Mouse (Mus musculus): ENCODE measurements around the gene Atp5j. TPM values are rescaled to one million over a fixed set of nuclear protein-coding genes. Genes with fewer than 3 reads are reported as not detected.
A peak's percentile ranks its signal among the peaks of the same experiment; 100 is the strongest.

The Atp5j gene
- polyA plus RNA-seq, 1 experiment from 2014 or later, result 916 TPM

- H3K4me1 ChIP-seq (replicated peaks; ENCODE audit: control insufficient read depth, insufficient read depth, low read length), result no peaks in the 10 kb centered on the region
- no peaks in the 10 kb centered on the region for H3K9me3 ChIP-seq (ENCODE audit: control insufficient read depth, low read length)
- no peak for ATAC-seq (ENCODE audit: low read depth)
- peaks cover 12% of the 10 kb centered on the region for H3K36me3 ChIP-seq (ENCODE audit: control insufficient read depth, insufficient read depth, low read length)
- H3K27me3 ChIP-seq (ENCODE audit: control insufficient read depth, insufficient read depth, low read depth, low read length), result no peaks in the 10 kb centered on the region
- H3K9ac ChIP-seq (ENCODE audit: low read length), result no peak overlapping the region
- H3K27ac ChIP-seq (ENCODE audit: low read length), result no peak overlapping the region
- H3K4me3 ChIP-seq (ENCODE audit: low read length), result no peak overlapping the region
- H3K4me2 ChIP-seq (ENCODE audit: low read depth, low read length), result no peak overlapping the region
- 75% methylated on average over 8 of the region's 8 CpGs for WGBS
These were observed 29.2 kb upstream of the Atp5j start for GRCm38 (mm10) chr16:84864656-84865055.

GRCm38 (mm10) chr16:84853492-84853891, 18.1 kb upstream of the Atp5j start:
- Histone ChIP-seq H3K4me2 (ENCODE audit: low read depth, low read length) (no peak overlapping the region), H3K9me3 (ENCODE audit: control insufficient read depth, low read length) (no peaks in the 10 kb centered on the region), H3K9ac (ENCODE audit: low read length) (no peak overlapping the region), H3K4me1 (replicated peaks; ENCODE audit: control insufficient read depth, insufficient read depth, low read length) (no peaks in the 10 kb centered on the region), H3K4me3 (ENCODE audit: low read length) (no peak overlapping the region), H3K36me3 (ENCODE audit: control insufficient read depth, insufficient read depth, low read length) (peaks cover 45% of the 10 kb centered on the region), H3K27ac (ENCODE audit: low read length) (no peak overlapping the region), H3K27me3 (ENCODE audit: control insufficient read depth, insufficient read depth, low read depth, low read length) (no peaks in the 10 kb centered on the region)
- no peak for ATAC-seq (ENCODE audit: low read depth)
- WGBS, result 76% methylated on average over 6 of the region's 6 CpGs

GRCm38 (mm10) chr16:84838576-84838975, 3.2 kb upstream of the Atp5j start:
- Histone ChIP-seq H3K9me3 (ENCODE audit: control insufficient read depth, low read length) (no peaks in the 10 kb centered on the region), H3K27me3 (ENCODE audit: control insufficient read depth, insufficient read depth, low read depth, low read length) (no peaks in the 10 kb centered on the region), H3K27ac (ENCODE audit: low read length) (no peak overlapping the region), H3K4me2 (ENCODE audit: low read depth, low read length) (no peak overlapping the region), H3K9ac (ENCODE audit: low read length) (no peak overlapping the region), H3K4me3 (ENCODE audit: low read length) (no peak overlapping the region), H3K36me3 (ENCODE audit: control insufficient read depth, insufficient read depth, low read length) (peaks cover 9% of the 10 kb centered on the region), H3K4me1 (replicated peaks; ENCODE audit: control insufficient read depth, insufficient read depth, low read length) (peaks cover 3% of the 10 kb centered on the region; the same call in 1 of the 2 replicates)
- WGBS, result 76% methylated on average over 2 of the region's 2 CpGs
- ATAC-seq (ENCODE audit: low read depth), result no peak

GRCm38 (mm10) chr16:84835823-84836743, 658 bp upstream of the Atp5j start:
- Histone ChIP-seq H3K27ac (ENCODE audit: low read length) (peak overlapping the region; percentile 99), H3K27me3 (ENCODE audit: control insufficient read depth, insufficient read depth, low read depth, low read length) (no peaks in the 10 kb centered on the region), H3K9ac (ENCODE audit: low read length) (peak overlapping the region; percentile 100), H3K4me1 (replicated peaks; ENCODE audit: control insufficient read depth, insufficient read depth, low read length) (peaks cover 3% of the 10 kb centered on the region; the same call in 1 of the 2 replicates), H3K9me3 (ENCODE audit: control insufficient read depth, low read length) (no peaks in the 10 kb centered on the region), H3K4me3 (ENCODE audit: low read length) (peak overlapping the region; percentile 96), H3K36me3 (ENCODE audit: control insufficient read depth, insufficient read depth, low read length) (peaks cover 14% of the 10 kb centered on the region), H3K4me2 (ENCODE audit: low read depth, low read length) (peak overlapping the region; percentile 76)
- 4% methylated on average over 29 of the region's 29 CpGs for WGBS
- 0 out of 2 replicates have a peak, but pooled peaks have one; percentile 6 for ATAC-seq (ENCODE audit: low read depth)

GRCm38 (mm10) chr16:84834745-84835440, 532 bp downstream of the Atp5j start, which contains the start of gene Gabpa:
Gabpa (plus strand) TSS chr16:84834925.
- Histone ChIP-seq H3K9me3 (ENCODE audit: control insufficient read depth, low read length) (no peaks in the 10 kb centered on the region), H3K27ac (ENCODE audit: low read length) (peak within 1 kb of the TSS; percentile 99), H3K4me1 (replicated peaks; ENCODE audit: control insufficient read depth, insufficient read depth, low read length) (peaks cover 3% of the 10 kb centered on the region; the same call in 1 of the 2 replicates), H3K4me2 (ENCODE audit: low read depth, low read length) (peak within 1 kb of the TSS; percentile 76), H3K9ac (ENCODE audit: low read length) (peak within 1 kb of the TSS; percentile 100), H3K36me3 (ENCODE audit: control insufficient read depth, insufficient read depth, low read length) (peaks cover 24% of the 10 kb centered on the region), H3K27me3 (ENCODE audit: control insufficient read depth, insufficient read depth, low read depth, low read length) (no peaks in the 10 kb centered on the region), H3K4me3 (ENCODE audit: low read length) (peak within 1 kb of the TSS; percentile 96)
- peak; percentile 95 for ATAC-seq (ENCODE audit: low read depth)
- WGBS, result under 1% methylated on average over 52 of the region's 52 CpGs

GRCm38 (mm10) chr16:84834344-84834743, 1.1 kb downstream of the Atp5j start:
- WGBS, result under 1% methylated on average over 22 of the region's 22 CpGs
- Histone ChIP-seq H3K27me3 (ENCODE audit: control insufficient read depth, insufficient read depth, low read depth, low read length) (no peaks in the 10 kb centered on the region), H3K4me3 (ENCODE audit: low read length) (peak overlapping the region; percentile 96), H3K36me3 (ENCODE audit: control insufficient read depth, insufficient read depth, low read length) (peaks cover 22% of the 10 kb centered on the region), H3K4me2 (ENCODE audit: low read depth, low read length) (peak overlapping the region; percentile 76), H3K27ac (ENCODE audit: low read length) (peak overlapping the region; percentile 99), H3K9ac (ENCODE audit: low read length) (peak overlapping the region; percentile 100), H3K9me3 (ENCODE audit: control insufficient read depth, low read length) (no peaks in the 10 kb centered on the region), H3K4me1 (replicated peaks; ENCODE audit: control insufficient read depth, insufficient read depth, low read length) (peaks cover 3% of the 10 kb centered on the region; the same call in 1 of the 2 replicates)
- no peak for ATAC-seq (ENCODE audit: low read depth)

GRCm38 (mm10) chr16:84832736-84833135, 2.7 kb downstream of the Atp5j start:
- H3K4me2 ChIP-seq (ENCODE audit: low read depth, low read length), result no peak overlapping the region
- H3K27ac ChIP-seq (ENCODE audit: low read length), result no peak overlapping the region
- no peak overlapping the region for H3K4me3 ChIP-seq (ENCODE audit: low read length)
- H3K9ac ChIP-seq (ENCODE audit: low read length), result no peak overlapping the region
- H3K4me1 ChIP-seq (replicated peaks; ENCODE audit: control insufficient read depth, insufficient read depth, low read length), result peaks cover 3% of the 10 kb centered on the region; the same call in 1 of the 2 replicates
- no peak for ATAC-seq (ENCODE audit: low read depth)
- no peaks in the 10 kb centered on the region for H3K9me3 ChIP-seq (ENCODE audit: control insufficient read depth, low read length)
- peaks cover 30% of the 10 kb centered on the region for H3K36me3 ChIP-seq (ENCODE audit: control insufficient read depth, insufficient read depth, low read length)
- no peaks in the 10 kb centered on the region for H3K27me3 ChIP-seq (ENCODE audit: control insufficient read depth, insufficient read depth, low read depth, low read length)
- 93% methylated on average over 5 of the region's 5 CpGs for WGBS

- Histone ChIP-seq H3K9ac (ENCODE audit: low read length) (no peak overlapping the region), H3K4me3 (ENCODE audit: low read length) (no peak overlapping the region), H3K27ac (ENCODE audit: low read length) (no peak overlapping the region), H3K27me3 (ENCODE audit: control insufficient read depth, insufficient read depth, low read depth, low read length) (no peaks in the 10 kb centered on the region), H3K36me3 (ENCODE audit: control insufficient read depth, insufficient read depth, low read length) (peaks cover 39% of the 10 kb centered on the region), H3K9me3 (ENCODE audit: control insufficient read depth, low read length) (no peaks in the 10 kb centered on the region), H3K4me2 (ENCODE audit: low read depth, low read length) (no peak overlapping the region), H3K4me1 (replicated peaks; ENCODE audit: control insufficient read depth, insufficient read depth, low read length) (peaks cover 3% of the 10 kb centered on the region; the same call in 1 of the 2 replicates)
- 81% methylated on average over 5 of the region's 5 CpGs for WGBS
- ATAC-seq (ENCODE audit: low read depth), result no peak
These were observed 3.7 kb downstream of the Atp5j start for GRCm38 (mm10) chr16:84831696-84832095.

- Histone ChIP-seq H3K27me3 (ENCODE audit: control insufficient read depth, insufficient read depth, low read depth, low read length) (no peaks in the 10 kb centered on the region), H3K36me3 (ENCODE audit: control insufficient read depth, insufficient read depth, low read length) (peaks cover 29% of the 10 kb centered on the region), H3K9me3 (ENCODE audit: control insufficient read depth, low read length) (no peaks in the 10 kb centered on the region), H3K9ac (ENCODE audit: low read length) (no peak overlapping the region), H3K27ac (ENCODE audit: low read length) (no peak overlapping the region), H3K4me2 (ENCODE audit: low read depth, low read length) (no peak overlapping the region), H3K4me3 (ENCODE audit: low read length) (no peak overlapping the region), H3K4me1 (replicated peaks; ENCODE audit: control insufficient read depth, insufficient read depth, low read length) (no peaks in the 10 kb centered on the region)
- ATAC-seq (ENCODE audit: low read depth), result peak; percentile 79
- 60% methylated on average over 6 of the region's 6 CpGs for WGBS
These were observed 10.4 kb downstream of the Atp5j start for GRCm38 (mm10) chr16:84825009-84825408.
